Mouse (Mus musculus): Measurements from ENCODE around the gene Pitpnc1.
A peak's percentile ranks its signal among the peaks of the same experiment; 100 is the strongest.

DNA sequence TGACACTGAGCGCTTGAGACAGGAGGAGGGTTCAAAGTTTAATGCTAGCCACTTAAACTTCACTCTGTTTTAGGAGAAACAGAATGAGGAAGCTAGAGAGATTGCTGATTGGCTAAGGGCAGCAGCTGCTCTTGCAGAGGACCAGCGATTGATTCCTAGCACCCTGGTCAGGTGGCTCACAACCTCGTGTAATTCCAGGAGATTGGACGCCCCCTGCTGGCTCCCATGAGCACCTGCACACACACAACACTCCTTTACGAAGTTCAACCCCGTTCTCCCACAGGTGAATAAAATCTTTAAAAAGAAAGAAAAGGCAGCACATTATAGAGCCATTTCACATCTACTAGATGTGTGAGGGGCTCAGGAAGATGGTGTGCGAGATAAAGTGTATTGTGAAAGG is 224.8 kb downstream of the Pitpnc1 start:
- 0 out of 2 replicates have a peak, but pooled peaks have one; percentile 15 for TF ChIP-seq CTCF (IDR thresholded peaks at IDR 0.05; ENCODE audit: low read depth)
- no peak for TF ChIP-seq EP300 (IDR thresholded peaks at IDR 0.05; ENCODE audit: low read depth)
